Mouse (Mus musculus): ENCODE data around the gene Plek2. TPM values are rescaled to one million over a fixed set of nuclear protein-coding genes. Genes with fewer than 3 reads are reported as not detected.

The Plek2 gene
- polyA plus RNA-seq, 1 experiment from 2014 or later: 2.5 TPM

GRCm38 (mm10) chr12:78908081-78908605, 1.4 kb upstream of the Plek2 start:
- no peak for ATAC-seq (ENCODE audit: low FRiP score)
- Histone ChIP-seq H3K9ac (no peak overlapping the region), H3K4me3 (no peak overlapping the region), H3K27ac (no peak overlapping the region), H3K36me3 (no peaks in the 10 kb centered on the region), H3K27me3 (peaks cover 81% of the 10 kb centered on the region), H3K9me3 (replicated peaks) (no peaks in the 10 kb centered on the region), H3K4me1 (peaks cover 14% of the 10 kb centered on the region), H3K4me2 (replicated peaks) (no peak overlapping the region)
- 77% methylated on average over 6 of the region's 6 CpGs for WGBS

- H3K4me2 ChIP-seq (replicated peaks): no peak overlapping the region
- H3K4me1 ChIP-seq: peaks cover 3% of the 10 kb centered on the region; the same call in 1 of the 2 replicates
- H3K27me3 ChIP-seq: peaks cover 46% of the 10 kb centered on the region
- no peak overlapping the region for H3K9ac ChIP-seq
- no peak overlapping the region for H3K4me3 ChIP-seq
- no peaks in the 10 kb centered on the region for H3K36me3 ChIP-seq
- no peak overlapping the region for H3K27ac ChIP-seq
- 84% methylated on average over 5 of the region's 7 CpGs for WGBS
- no peak for ATAC-seq (ENCODE audit: low FRiP score)
- H3K9me3 ChIP-seq (replicated peaks): no peaks in the 10 kb centered on the region
These were observed 2.3 kb downstream of the Plek2 start for GRCm38 (mm10) chr12:78904499-78904898.

- H3K4me3 ChIP-seq: no peak overlapping the region
- H3K27me3 ChIP-seq: peaks cover 36% of the 10 kb centered on the region
- H3K9me3 ChIP-seq (replicated peaks): no peaks in the 10 kb centered on the region
- no peak overlapping the region for H3K27ac ChIP-seq
- peaks cover 3% of the 10 kb centered on the region; the same call in 1 of the 2 replicates for H3K4me1 ChIP-seq
- H3K36me3 ChIP-seq: no peaks in the 10 kb centered on the region
- no peak overlapping the region for H3K4me2 ChIP-seq (replicated peaks)
- ATAC-seq (ENCODE audit: low FRiP score): no peak
- no peak overlapping the region for H3K9ac ChIP-seq
- 86% methylated on average over 4 of the region's 4 CpGs for WGBS
These were observed 3.5 kb downstream of the Plek2 start for GRCm38 (mm10) chr12:78903313-78903712.

- no peak for ATAC-seq (ENCODE audit: low FRiP score)
- Histone ChIP-seq H3K4me2 (replicated peaks) (no peak overlapping the region), H3K9ac (no peak overlapping the region), H3K36me3 (no peaks in the 10 kb centered on the region), H3K27me3 (peaks cover 18% of the 10 kb centered on the region), H3K9me3 (replicated peaks) (no peaks in the 10 kb centered on the region), H3K27ac (no peak overlapping the region), H3K4me3 (no peak overlapping the region), H3K4me1 (no peaks in the 10 kb centered on the region; the same call in 1 of the 2 replicates)
- whole genome bisulfite sequencing: 84% methylated on average over 5 of the region's 5 CpGs
These were observed 5.3 kb downstream of the Plek2 start for GRCm38 (mm10) chr12:78901467-78901866.

- H3K27ac ChIP-seq: no peak overlapping the region
- no peak for ATAC-seq (ENCODE audit: low FRiP score)
- H3K4me2 ChIP-seq (replicated peaks): no peak overlapping the region
- H3K4me1 ChIP-seq: no peaks in the 10 kb centered on the region
- no peaks in the 10 kb centered on the region for H3K9me3 ChIP-seq (replicated peaks)
- H3K4me3 ChIP-seq: no peak overlapping the region
- H3K9ac ChIP-seq: no peak overlapping the region
- no peaks in the 10 kb centered on the region for H3K27me3 ChIP-seq
- WGBS: 92% methylated on average over 1 of the region's 1 CpGs
- no peaks in the 10 kb centered on the region for H3K36me3 ChIP-seq
These were observed 8.9 kb downstream of the Plek2 start for GRCm38 (mm10) chr12:78897861-78898260.

GRCm38 (mm10) chr12:78891149-78891548, 15.6 kb downstream of the Plek2 start:
- H3K9ac ChIP-seq: no peak overlapping the region
- H3K27ac ChIP-seq: no peak overlapping the region
- ATAC-seq (ENCODE audit: low FRiP score): no peak
- H3K36me3 ChIP-seq: peaks cover 7% of the 10 kb centered on the region; the same call in 1 of the 2 replicates
- no peaks in the 10 kb centered on the region for H3K4me1 ChIP-seq
- H3K4me2 ChIP-seq (replicated peaks): no peak overlapping the region
- H3K4me3 ChIP-seq: no peak overlapping the region
- H3K27me3 ChIP-seq: no peaks in the 10 kb centered on the region
- H3K9me3 ChIP-seq (replicated peaks): no peaks in the 10 kb centered on the region; the same call in 1 of the 2 replicates
- 91% methylated on average over 2 of the region's 2 CpGs for WGBS

GRCm38 (mm10) chr12:78890062-78890461, 16.7 kb downstream of the Plek2 start:
- Histone ChIP-seq H3K4me2 (replicated peaks) (no peak overlapping the region), H3K36me3 (peaks cover 15% of the 10 kb centered on the region; the same call in 1 of the 2 replicates), H3K4me3 (no peak overlapping the region), H3K9ac (no peak overlapping the region), H3K27ac (no peak overlapping the region), H3K9me3 (replicated peaks) (no peaks in the 10 kb centered on the region; the same call in 1 of the 2 replicates), H3K4me1 (no peaks in the 10 kb centered on the region), H3K27me3 (no peaks in the 10 kb centered on the region)
- 71% methylated on average over 1 of the region's 1 CpGs for WGBS
- no peak for ATAC-seq (ENCODE audit: low FRiP score)

GRCm38 (mm10) chr12:78874581-78874980, 32.2 kb downstream of the Plek2 start:
- Histone ChIP-seq H3K4me2 (replicated peaks) (no peak overlapping the region), H3K36me3 (peaks cover 50% of the 10 kb centered on the region), H3K4me3 (no peak overlapping the region), H3K9ac (no peak overlapping the region), H3K9me3 (replicated peaks) (no peaks in the 10 kb centered on the region), H3K27me3 (no peaks in the 10 kb centered on the region), H3K27ac (no peak overlapping the region), H3K4me1 (no peaks in the 10 kb centered on the region)
- WGBS: 100% methylated on average over 3 of the region's 3 CpGs
- ATAC-seq (ENCODE audit: low FRiP score): no peak

GRCm38 (mm10) chr12:78868115-78868514, 38.6 kb downstream of the Plek2 start:
- H3K4me1 ChIP-seq: peaks cover 2% of the 10 kb centered on the region
- no peak overlapping the region for H3K4me2 ChIP-seq (replicated peaks)
- H3K36me3 ChIP-seq: peaks cover 27% of the 10 kb centered on the region
- no peak for ATAC-seq (ENCODE audit: low FRiP score)
- no peaks in the 10 kb centered on the region for H3K27me3 ChIP-seq
- H3K27ac ChIP-seq: no peak overlapping the region
- H3K9me3 ChIP-seq (replicated peaks): no peaks in the 10 kb centered on the region
- H3K4me3 ChIP-seq: no peak overlapping the region
- no peak overlapping the region for H3K9ac ChIP-seq
- WGBS: 92% methylated on average over 1 of the region's 1 CpGs

- H3K4me3 ChIP-seq: no peak overlapping the region
- no peak overlapping the region for H3K27ac ChIP-seq
- H3K27me3 ChIP-seq: no peaks in the 10 kb centered on the region
- H3K9ac ChIP-seq: no peak overlapping the region
- H3K36me3 ChIP-seq: peaks cover 17% of the 10 kb centered on the region
- no peak for ATAC-seq (ENCODE audit: low FRiP score)
- no peak overlapping the region for H3K4me2 ChIP-seq (replicated peaks)
- H3K4me1 ChIP-seq: peaks cover 11% of the 10 kb centered on the region
- no peaks in the 10 kb centered on the region for H3K9me3 ChIP-seq (replicated peaks)
- 97% methylated on average over 1 of the region's 1 CpGs for WGBS
These were observed 41.3 kb downstream of the Plek2 start for GRCm38 (mm10) chr12:78865434-78865833.

- H3K4me3 ChIP-seq: peak overlapping the region; percentile 86
- no peak for ATAC-seq (ENCODE audit: low FRiP score)
- H3K4me1 ChIP-seq: peaks cover 22% of the 10 kb centered on the region
- H3K4me2 ChIP-seq (replicated peaks): peak overlapping the region; percentile 58
- H3K27ac ChIP-seq: peak overlapping the region; percentile 84
- H3K9me3 ChIP-seq (replicated peaks): no peaks in the 10 kb centered on the region
- H3K36me3 ChIP-seq: no peaks in the 10 kb centered on the region; the same call in none of the 2 replicates
- H3K9ac ChIP-seq: peak overlapping the region; percentile 86
- WGBS: under 1% methylated on average over 22 of the region's 22 CpGs
- no peaks in the 10 kb centered on the region for H3K27me3 ChIP-seq
These were observed 44.5 kb downstream of the Plek2 start for GRCm38 (mm10) chr12:78862254-78862730.

GRCm38 (mm10) chr12:78861496-78862253, 45.1 kb downstream of the Plek2 start, which contains the start of the genes Atp6v1d and Eif2s1:
Gene Atp6v1d, minus strand, starts transcription at chr12:78861638.
Gene Eif2s1, plus strand, starts transcription at chr12:78861819.
- no peaks in the 10 kb centered on the region for H3K27me3 ChIP-seq
- peaks cover 3% of the 10 kb centered on the region; the same call in 1 of the 2 replicates for H3K36me3 ChIP-seq
- ATAC-seq (ENCODE audit: low FRiP score): peak; percentile 100
- peak within 1 kb of the TSS; percentile 82 for H3K4me2 ChIP-seq (replicated peaks)
- H3K27ac ChIP-seq: peak within 1 kb of the TSS; percentile 84
- peaks cover 22% of the 10 kb centered on the region for H3K4me1 ChIP-seq
- no peaks in the 10 kb centered on the region for H3K9me3 ChIP-seq (replicated peaks)
- peak within 1 kb of the TSS; percentile 86 for H3K9ac ChIP-seq
- WGBS: under 1% methylated on average over 55 of the region's 55 CpGs
- peak within 1 kb of the TSS; percentile 86 for H3K4me3 ChIP-seq

Data from hindbrain, embryonic 12.5 days (tissue).